ENCODE assay signal across 10 mouse cellular contexts in genomic region chr8:99413877-99414482, GRCm38 (mm10). TPM values are rescaled to one million over a fixed set of nuclear protein-coding genes. Genes with fewer than 3 reads are reported as not detected.
DNase-seq lines count a peak whose midpoint lies in the region; ATAC-seq lines count a peak whose summit lies in the region.
"Had no signal": no experiment of that assay in that cellular context is flagged by ENCODE, and none has a peak within 500 bp of the region (broad histone marks: within the 10 kb centered on the region; RNA-seq: fewer than 3 reads in every experiment).

No protein-coding gene starts in this region.

- no peaks in the 10 kb centered on the region for H3K9me3 ChIP-seq in limb, embryonic 12.5 days
- no peaks in the 10 kb centered on the region for H3K9me3 ChIP-seq in limb, embryonic 10.5 days (replicated peaks)
- no peaks in the 10 kb centered on the region for H3K9me3 ChIP-seq in forebrain, embryonic 11.5 days (ENCODE audit: control insufficient read depth, low read length)
- no peaks in the 10 kb centered on the region for H3K9me3 ChIP-seq in hindbrain, embryonic 14.5 days (ENCODE audit: control insufficient read depth, low read length)
- H3K9me3 ChIP-seq in neural tube, embryonic 12.5 days: no peaks in the 10 kb centered on the region

- ATAC-seq in limb, embryonic 12.5 days (ENCODE audit: insufficient number of reproducible peaks, insufficient read depth, low FRiP score, low TSS enrichment, low read depth): no peak
- ATAC-seq in forebrain, embryonic 11.5 days (replicated peaks; ENCODE audit: low FRiP score): no peak
- no peak for ATAC-seq in hindbrain, embryonic 14.5 days (ENCODE audit: low FRiP score)
- no peak for ATAC-seq in neural tube, embryonic 12.5 days (ENCODE audit: low FRiP score, low read depth)
- ATAC-seq: liver, postnatal 0 days had no signal

- peak overlapping the region; percentile 49 for H3K4me3 ChIP-seq in limb, embryonic 12.5 days (replicated peaks)
- H3K4me3 ChIP-seq in limb, embryonic 10.5 days: no peak overlapping the region
- H3K4me3 ChIP-seq in forebrain, embryonic 11.5 days (ENCODE audit: low read depth, low read length): peak overlapping the region; percentile 61
- H3K4me3 ChIP-seq in hindbrain, embryonic 14.5 days (replicated peaks; ENCODE audit: low read length): peak overlapping the region; percentile 62
- H3K4me3 ChIP-seq in neural tube, embryonic 12.5 days: peak overlapping the region; percentile 54

- no peak for DNase-seq in limb, embryonic 10.5 days (ENCODE audit: low spot score)
- DNase-seq in forebrain, embryonic 11.5 days (ENCODE audit: low spot score): no peak
- no peak for DNase-seq in hindbrain, embryonic 14.5 days (ENCODE audit: low spot score)
- no peak for DNase-seq in embryo, embryonic 10 days (ENCODE audit: low spot score)
- DNase-seq in left cerebral cortex, adult 11 months (ENCODE audit: low spot score): no peak
- DNase-seq: gastrocnemius, postnatal 25 days; liver, postnatal 0 days had no signal

- no peak overlapping the region for H3K27ac ChIP-seq in limb, embryonic 12.5 days
- H3K27ac ChIP-seq in limb, embryonic 10.5 days: no peak overlapping the region
- no peak overlapping the region for H3K27ac ChIP-seq in forebrain, embryonic 11.5 days (ENCODE audit: low read depth, low read length)
- H3K27ac ChIP-seq in hindbrain, embryonic 14.5 days: peak overlapping the region; percentile 64
- no peak overlapping the region for H3K27ac ChIP-seq in neural tube, embryonic 12.5 days

- peaks cover 68% of the 10 kb centered on the region for H3K27me3 ChIP-seq in limb, embryonic 12.5 days
- peaks cover 73% of the 10 kb centered on the region for H3K27me3 ChIP-seq in limb, embryonic 10.5 days (ENCODE audit: low read depth, poor library complexity, severe bottlenecking)
- H3K27me3 ChIP-seq in forebrain, embryonic 11.5 days (ENCODE audit: control insufficient read depth, insufficient read depth, low read length): peaks cover 4% of the 10 kb centered on the region
- H3K27me3 ChIP-seq in hindbrain, embryonic 14.5 days (ENCODE audit: control insufficient read depth, insufficient read depth, low read length): peaks cover 7% of the 10 kb centered on the region; the same call in 1 of the 2 replicates
- peaks cover 19% of the 10 kb centered on the region; the same call in 1 of the 2 replicates for H3K27me3 ChIP-seq in neural tube, embryonic 12.5 days (replicated peaks)

- 42% methylated on average over 10 of the region's 10 CpGs for WGBS in limb, embryonic 12.5 days
- WGBS in limb, embryonic 10.5 days: 45% methylated on average over 10 of the region's 10 CpGs
- 35% methylated on average over 10 of the region's 10 CpGs for WGBS in forebrain, embryonic 11.5 days
- WGBS in hindbrain, embryonic 14.5 days: 28% methylated on average over 10 of the region's 10 CpGs
- 42% methylated on average over 10 of the region's 10 CpGs for WGBS in neural tube, embryonic 12.5 days

- no peak overlapping the region for H3K9ac ChIP-seq in limb, embryonic 12.5 days (replicated peaks)
- no peak overlapping the region for H3K9ac ChIP-seq in forebrain, embryonic 11.5 days (ENCODE audit: low read length)
- H3K9ac ChIP-seq in hindbrain, embryonic 14.5 days: peak overlapping the region; percentile 73
- H3K9ac ChIP-seq in neural tube, embryonic 12.5 days: 0 out of 2 replicates have a peak overlapping the region, but pooled peaks have one; percentile 1
- H3K9ac ChIP-seq: liver, postnatal 0 days had no signal

- H3K4me1 ChIP-seq in limb, embryonic 12.5 days (replicated peaks): peaks cover 16% of the 10 kb centered on the region
- peaks cover 21% of the 10 kb centered on the region for H3K4me1 ChIP-seq in limb, embryonic 10.5 days
- H3K4me1 ChIP-seq in forebrain, embryonic 11.5 days (replicated peaks; ENCODE audit: control insufficient read depth, insufficient read depth, low read length): no peaks in the 10 kb centered on the region
- peaks cover 3% of the 10 kb centered on the region; the same call in 1 of the 2 replicates for H3K4me1 ChIP-seq in hindbrain, embryonic 14.5 days (replicated peaks; ENCODE audit: control insufficient read depth, insufficient read depth, low read length)
- peaks cover 19% of the 10 kb centered on the region; the same call in 1 of the 2 replicates for H3K4me1 ChIP-seq in neural tube, embryonic 12.5 days

- no peaks in the 10 kb centered on the region for H3K36me3 ChIP-seq in limb, embryonic 12.5 days
- no peaks in the 10 kb centered on the region for H3K36me3 ChIP-seq in limb, embryonic 10.5 days
- no peaks in the 10 kb centered on the region for H3K36me3 ChIP-seq in forebrain, embryonic 11.5 days (ENCODE audit: control insufficient read depth, insufficient read depth, low read length)
- no peaks in the 10 kb centered on the region for H3K36me3 ChIP-seq in hindbrain, embryonic 14.5 days (replicated peaks; ENCODE audit: control insufficient read depth, insufficient read depth)
- no peaks in the 10 kb centered on the region for H3K36me3 ChIP-seq in neural tube, embryonic 12.5 days
- H3K36me3 ChIP-seq: G1E had no signal

- H3K4me2 ChIP-seq in limb, embryonic 12.5 days: peak overlapping the region; percentile 91
- H3K4me2 ChIP-seq in forebrain, embryonic 11.5 days (ENCODE audit: low read depth, low read length, severe bottlenecking): peak overlapping the region; percentile 94
- H3K4me2 ChIP-seq in hindbrain, embryonic 14.5 days (replicated peaks): peak overlapping the region; percentile 75
- H3K4me2 ChIP-seq in neural tube, embryonic 12.5 days (replicated peaks): peak overlapping the region; percentile 93

RNA-seq across cellular contexts. Expression of gene Cdh8, which starts 2.3 kb away (rescaled TPM):
- polyA plus RNA-seq in limb, embryonic 12.5 days (2016; fragmentation: Nextera tagmentation; extraction: Ambion mirVana): 3.2 TPM in 2 replicates
- polyA plus RNA-seq in limb, embryonic 10.5 days (2016; fragmentation: Nextera tagmentation; extraction: Ambion mirVana): 0.18 and 0.49 TPM in 2 replicates
- 8.7 and 12.0 TPM in 2 replicates for polyA plus RNA-seq in forebrain, embryonic 11.5 days (2014; fragmentation: Nextera tagmentation; extraction: Ambion mirVana)
- 68.3 and 70.9 TPM in 2 replicates for polyA plus RNA-seq in hindbrain, embryonic 14.5 days (2014; fragmentation: Nextera tagmentation; extraction: Ambion mirVana)
- polyA plus RNA-seq in neural tube, embryonic 12.5 days (2016; fragmentation: Nextera tagmentation; extraction: Ambion mirVana): 9.5 and 11.1 TPM in 2 replicates
- polyA plus RNA-seq: G1E; liver, postnatal 0 days had no signal

Comparison
In these comparisons a context has a peak if more than half of its experiments do, and no peak if none do; other contexts are left out.
1. H3K9ac ChIP-seq: peak in hindbrain, embryonic 14.5 days (single experiment) and neural tube, embryonic 12.5 days (single experiment); none in limb, embryonic 12.5 days (single experiment) and forebrain, embryonic 11.5 days (single experiment).
2. Peak in every context shown above with its lines, with median percentiles within 50 percentile points of each other: H3K4me2 ChIP-seq.